Mouse (Mus musculus): Measurements from ENCODE around the gene Gabrr2.

GRCm38 (mm10) chr4:33125409-33126084, 62.7 kb downstream of the Gabrr2 start:
- no peak for TF ChIP-seq CTCF (IDR thresholded peaks at IDR 0.05; ENCODE audit: low read depth)
- no peak for TF ChIP-seq EP300 (optimal IDR thresholded peaks at IDR 0.05)
